Mouse (Mus musculus) left cerebral cortex, postnatal 4 days (tissue): Measurements from ENCODE around the gene Camk2b. TPM values are rescaled to one million over a fixed set of nuclear protein-coding genes. Genes with fewer than 3 reads are reported as not detected.
A peak's percentile ranks its signal among the peaks of the same experiment; 100 is the strongest.

Source experiments
- DNase-seq: peaks from one replicate; pipeline ENCODE4 v3.0.0-alpha.2; 2022
- intact Hi-C: fragments of 180-260 bp; cut with DNase I; formaldehyde crosslinking; loops from one replicate; pipeline ENCODE4 v1.15.1; 2025
- total RNA-seq, 2 experiments: library from RNA; stranded (reverse); gene quantifications; 2 replicates each; pipeline ENCODE4 v1.2.3; 2021

Gene Camk2b
- total RNA-seq, 2 experiments from 2014 or later: 593 to 607 TPM

DNA sequence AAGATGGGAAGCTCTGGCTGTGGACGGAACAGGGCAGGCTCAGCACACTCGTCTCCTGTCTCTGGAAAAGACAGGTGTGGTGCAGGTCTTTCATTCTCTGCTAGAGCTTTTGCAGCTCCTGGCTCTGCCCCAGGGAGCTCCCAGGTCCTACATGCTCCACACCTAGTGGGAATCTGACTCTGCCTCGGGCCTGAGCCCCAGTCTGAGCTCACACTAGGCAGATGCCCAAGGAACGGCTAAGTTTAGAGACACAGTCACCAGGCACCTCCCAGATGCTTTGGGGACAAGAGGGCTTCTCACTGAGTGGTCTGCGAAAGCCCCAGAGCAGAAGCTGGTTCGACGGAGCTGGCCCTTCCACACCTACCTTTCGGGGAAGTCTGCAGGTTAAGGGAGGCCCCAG is 12.8 kb downstream of the Camk2b start:
- no peak for DNase-seq
- intact Hi-C loops: no loop called here

- intact Hi-C loops: no loop called here
- peak; percentile 26 for DNase-seq
These were observed 16.0 kb downstream of the Camk2b start for GRCm38 (mm10) chr11:6050066-6050560.

DNA sequence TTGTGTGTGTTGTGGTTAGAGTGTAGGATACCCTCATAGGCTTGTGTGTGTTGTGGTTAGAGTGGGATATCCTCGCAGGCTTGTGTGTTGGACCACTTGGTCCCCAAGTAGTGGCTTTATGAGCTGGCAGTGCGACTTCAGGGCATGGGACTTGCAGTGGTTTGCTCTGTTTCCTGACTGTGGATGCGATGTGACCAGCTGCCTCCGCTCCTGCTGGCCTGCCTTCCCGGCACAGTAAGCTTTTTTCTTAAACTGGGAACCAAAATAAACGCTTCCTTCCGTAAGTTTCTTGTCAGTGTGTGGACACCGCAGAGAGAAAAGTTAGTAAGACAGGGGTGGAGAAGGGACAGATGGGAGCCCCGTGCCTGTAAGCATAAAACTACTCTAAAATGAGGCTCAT is 18.0 kb downstream of the Camk2b start:
- intact Hi-C loops: no loop called here
- no peak for DNase-seq

- no peak for DNase-seq
- intact Hi-C loops: no loop called here
These were observed 27.2 kb downstream of the Camk2b start for GRCm38 (mm10) chr11:6038929-6039328.

- intact Hi-C loops: no loop called here
- DNase-seq: no peak
These were observed 28.5 kb downstream of the Camk2b start for GRCm38 (mm10) chr11:6037686-6038085.

- DNase-seq: peak; percentile 52
- intact Hi-C loops: no loop called here
These were observed 29.0 kb downstream of the Camk2b start for GRCm38 (mm10) chr11:6037198-6037597.

DNA sequence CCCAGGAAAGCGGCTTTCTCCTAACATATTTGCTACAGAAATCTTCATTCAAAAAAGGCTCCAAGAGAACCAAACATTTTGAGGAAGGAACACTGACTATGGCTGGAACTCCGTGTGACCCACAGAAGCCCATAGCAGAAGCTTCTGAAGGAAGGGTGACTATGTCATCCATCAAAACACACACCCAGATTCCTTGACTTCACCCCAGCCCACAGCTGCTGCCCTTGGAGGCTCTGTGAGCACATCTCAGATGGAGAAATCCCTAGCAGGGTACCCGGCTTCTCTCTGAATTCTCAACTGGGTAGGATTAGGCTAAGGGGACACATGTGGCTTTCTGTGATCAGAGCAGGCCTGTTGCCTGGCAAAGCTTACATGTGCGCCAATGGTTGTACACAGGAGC is 29.7 kb downstream of the Camk2b start:
- DNase-seq: no peak
- intact Hi-C loops: no loop called here

DNA sequence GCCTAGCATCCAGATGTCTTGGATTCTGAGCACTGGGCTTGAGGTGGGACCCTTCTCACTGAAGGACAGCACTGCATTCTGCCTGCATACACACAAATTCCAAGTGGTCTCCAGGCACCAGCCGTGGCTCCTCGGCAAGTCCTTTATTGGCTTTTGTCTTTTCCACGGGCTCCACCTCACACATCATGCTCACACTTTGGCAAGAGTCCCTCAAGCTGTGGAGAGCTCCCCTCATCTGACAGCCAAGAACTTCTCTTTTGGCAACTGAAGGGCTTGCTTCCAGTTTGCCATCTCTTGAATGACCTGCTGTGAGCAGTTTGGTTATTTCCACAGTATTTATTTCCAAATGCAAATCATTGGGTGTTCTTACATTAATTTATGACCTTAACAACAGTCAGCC is 30.6 kb downstream of the Camk2b start:
- peak; percentile 43 for DNase-seq
- intact Hi-C loops: no loop called here

DNA sequence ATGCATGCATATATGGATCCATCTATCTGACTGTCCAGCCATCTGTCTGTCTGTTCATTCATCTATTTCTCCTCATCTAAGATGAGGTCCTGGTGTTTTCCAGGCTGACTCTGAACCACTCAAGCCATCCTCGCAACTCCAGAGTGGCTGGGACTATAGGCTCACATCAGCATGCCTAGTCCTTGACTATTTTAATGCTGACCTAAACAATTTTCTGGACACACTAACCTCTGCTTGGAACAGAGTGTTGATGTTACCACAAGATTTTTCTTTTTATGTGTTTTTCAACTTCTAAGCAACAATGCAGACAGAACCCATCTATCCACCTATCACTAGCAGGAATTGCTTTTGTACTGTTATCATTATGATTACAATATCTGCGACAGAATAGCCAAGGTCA is 31.4 kb downstream of the Camk2b start:
- intact Hi-C loops: no loop called here
- DNase-seq: no peak

GRCm38 (mm10) chr11:6033801-6034200 is 32.4 kb downstream of the Camk2b start:
- DNase-seq: no peak
- intact Hi-C loops: no loop called here

DNA sequence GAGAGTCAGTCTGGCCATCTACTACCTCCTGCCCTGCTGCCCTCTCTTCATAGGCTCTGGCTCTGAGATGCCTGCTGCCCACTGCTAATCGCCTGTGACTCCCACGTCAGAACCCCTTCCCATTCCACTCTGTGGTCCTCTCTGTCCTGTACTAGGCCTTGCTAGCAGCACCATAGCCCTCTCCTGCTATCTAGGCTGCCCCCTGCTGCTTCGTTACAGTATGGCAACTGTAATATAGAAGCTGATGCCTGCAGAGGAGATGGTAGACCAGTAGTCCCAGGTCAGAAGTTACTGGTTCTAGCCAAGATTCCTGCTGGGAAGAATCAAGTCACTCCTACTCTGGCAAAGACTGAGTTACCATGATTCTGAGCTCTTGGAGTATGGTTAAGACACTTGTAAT is 33.0 kb downstream of the Camk2b start:
- no peak for DNase-seq
- intact Hi-C loops: no loop called here

DNA sequence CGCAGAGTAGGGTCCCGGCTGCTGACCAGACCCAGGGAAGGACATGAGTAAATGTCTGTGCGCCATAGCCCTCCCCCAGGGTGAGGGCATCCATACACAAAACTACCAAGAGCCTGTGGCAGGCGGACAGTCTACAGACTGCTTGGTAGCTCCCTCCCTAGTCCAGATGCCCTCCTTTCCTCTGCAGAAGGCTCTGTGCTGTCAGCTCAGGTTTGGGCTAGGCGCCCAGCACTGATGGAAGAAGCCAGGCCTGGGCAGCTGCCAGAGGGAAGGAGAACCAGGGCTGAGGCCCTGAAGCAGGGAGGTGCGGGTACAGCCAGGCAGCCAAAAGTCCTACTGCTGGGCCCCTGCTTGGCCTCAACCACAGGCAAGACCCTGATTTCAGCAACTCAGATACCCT is 35.5 kb downstream of the Camk2b start:
- intact Hi-C loops: no loop called here

GRCm38 (mm10) chr11:6029790-6030189 is 36.4 kb downstream of the Camk2b start:
- intact Hi-C loops: no loop called here
- no peak for DNase-seq

More for the DNA sequence above, 35.5 kb downstream of the Camk2b start:
- peak; percentile 95 for DNase-seq

- intact Hi-C loops: no loop called here
These were observed 37.3 kb downstream of the Camk2b start for GRCm38 (mm10) chr11:6028911-6029310.

GRCm38 (mm10) chr11:6026361-6026760 is 39.8 kb downstream of the Camk2b start:
- peak; percentile 85 for DNase-seq
- intact Hi-C loops: no loop called here

More at GRCm38 (mm10) chr11:6028911-6029310, 37.3 kb downstream of the Camk2b start:
- DNase-seq: no peak

GRCm38 (mm10) chr11:6024923-6025652 is 41.1 kb downstream of the Camk2b start:
- DNase-seq: peak; percentile 72
- intact Hi-C loops: no loop called here

DNA sequence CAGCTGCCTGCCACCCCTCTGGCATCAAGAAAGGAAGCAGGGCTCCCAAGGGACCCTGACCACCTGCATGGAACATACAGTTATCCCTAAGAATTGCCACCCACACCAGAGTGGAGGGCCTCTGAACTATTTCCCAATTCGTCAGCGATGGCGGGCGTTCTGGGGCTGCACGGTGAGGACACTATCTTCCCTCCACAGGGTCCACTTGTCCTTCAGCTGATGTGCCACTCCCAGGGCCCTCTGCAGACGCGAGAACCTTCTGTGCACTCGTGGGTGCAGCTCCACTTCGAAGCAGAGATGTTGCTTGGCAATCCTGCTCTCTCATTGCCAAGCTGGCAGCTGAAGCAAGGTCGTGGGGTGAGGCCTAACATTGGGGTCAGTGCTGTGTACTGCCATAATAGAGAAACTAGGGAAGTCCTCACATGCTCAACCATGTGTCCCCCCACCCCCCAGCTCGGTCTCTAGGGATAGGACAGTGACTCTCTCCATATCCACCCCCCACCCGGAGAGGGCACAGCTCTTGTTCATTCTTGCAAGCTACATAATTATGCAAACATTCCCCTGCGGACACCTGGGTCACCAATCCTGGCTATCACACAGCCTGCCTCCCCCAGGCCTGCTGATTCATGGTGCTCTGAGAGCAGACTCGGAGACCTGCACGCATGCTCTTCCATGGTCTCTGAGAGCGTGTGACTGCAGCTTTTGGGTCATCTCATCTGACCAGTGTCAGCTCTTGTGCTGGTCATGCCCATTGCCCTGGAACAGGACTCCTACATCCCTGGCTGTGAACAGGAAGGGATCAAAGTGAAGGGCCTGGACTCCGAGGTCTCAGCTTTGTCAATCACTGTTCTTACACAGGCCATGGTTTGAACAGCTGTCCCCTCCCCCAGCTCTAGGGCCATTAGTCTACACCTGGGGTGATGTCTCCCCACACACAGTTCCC is 45.0 kb downstream of the Camk2b start:
- DNase-seq: no peak

GRCm38 (mm10) chr11:6020360-6020759 is 45.8 kb downstream of the Camk2b start:
- DNase-seq: no peak
- intact Hi-C loops: no loop called here

More for the DNA sequence above, 45.0 kb downstream of the Camk2b start:
- intact Hi-C loops: no loop called here

DNA sequence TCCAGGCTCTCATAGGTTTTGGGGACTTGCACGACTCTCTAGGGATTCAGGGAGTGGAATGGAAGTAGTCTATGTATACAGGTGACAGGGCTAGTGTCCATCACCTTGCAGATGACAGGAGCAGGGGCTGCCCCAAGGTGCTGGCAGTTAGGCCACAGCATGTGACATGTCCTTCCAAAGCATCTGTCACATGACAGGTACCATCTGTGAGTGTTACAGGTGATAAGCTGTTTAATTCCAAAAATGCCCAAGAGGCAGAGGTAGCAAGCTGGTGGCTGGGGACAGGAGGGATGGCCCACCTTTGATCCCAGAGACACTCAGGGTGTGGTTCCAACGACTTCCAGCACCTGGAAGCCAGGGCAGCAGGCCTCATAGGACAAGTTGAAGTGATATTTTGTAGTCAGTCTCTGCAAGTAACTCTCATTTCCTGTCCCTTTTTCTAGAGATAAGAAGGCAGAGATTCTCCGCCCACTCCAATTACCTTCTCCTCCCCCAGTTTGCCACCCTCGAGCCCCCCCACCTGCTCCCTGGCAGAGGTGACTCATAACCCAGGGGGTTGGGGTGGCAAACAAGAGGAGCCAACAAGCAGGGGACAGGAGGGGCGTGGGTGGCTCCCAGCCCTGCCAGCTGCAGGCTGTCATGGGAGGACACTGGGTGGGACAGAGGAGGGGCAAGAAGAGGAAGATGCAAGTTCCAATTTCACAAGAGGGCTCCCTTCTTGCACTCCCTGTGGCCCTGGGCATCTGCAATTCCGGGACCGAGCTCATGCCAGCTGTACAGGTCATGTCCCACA is 47.7 kb downstream of the Camk2b start:
- DNase-seq: no peak
- intact Hi-C loops: no loop called here

GRCm38 (mm10) chr11:6017484-6018140 is 48.5 kb downstream of the Camk2b start:
- DNase-seq: no peak
- intact Hi-C loops: no loop called here
